Mouse (Mus musculus) E14TG2a.4 (cell line): Measurements from ENCODE around the gene Iqgap2.

Experiments used
- H3K27me3 ChIP-seq: 2 replicates; pipeline ENCODE4 v1.6.1; 2014; ENCODE audit warnings: low read length, control low read depth; ENCODE audit not compliant: insufficient read depth
- H3K36me3 ChIP-seq: 2 replicates; pipeline ENCODE4 v1.6.1; 2014; ENCODE audit warnings: low read length, control low read depth; ENCODE audit not compliant: insufficient read depth
- H3K4me1 ChIP-seq: replicated peaks from 2 replicates; pipeline ENCODE4 v1.6.1; 2014; ENCODE audit warnings: low read depth, low read length, control low read depth
- H3K4me3 ChIP-seq: replicated peaks from 2 replicates; pipeline ENCODE4 v1.5.1; 2014; ENCODE audit warnings: mild to moderate bottlenecking, low read length
- H3K9me3 ChIP-seq: 2 replicates; pipeline ENCODE4 v1.6.1; 2014; ENCODE audit warnings: low read length, control low read depth
- CTCF ChIP-seq: conservative IDR thresholded peaks from 2 replicates; pipeline ENCODE4 v1.5.1; 2014; ENCODE audit warnings: low read length
- NANOG ChIP-seq: IDR thresholded peaks from 2 replicates; pipeline ENCODE4 v1.6.1; 2014; ENCODE audit warnings: borderline replicate concordance, low read length, mixed read lengths
- POU5F1 ChIP-seq: IDR thresholded peaks from 2 replicates; pipeline ENCODE4 v1.6.1; 2014; ENCODE audit warnings: low read length, borderline replicate concordance

The Iqgap2 gene

DNA sequence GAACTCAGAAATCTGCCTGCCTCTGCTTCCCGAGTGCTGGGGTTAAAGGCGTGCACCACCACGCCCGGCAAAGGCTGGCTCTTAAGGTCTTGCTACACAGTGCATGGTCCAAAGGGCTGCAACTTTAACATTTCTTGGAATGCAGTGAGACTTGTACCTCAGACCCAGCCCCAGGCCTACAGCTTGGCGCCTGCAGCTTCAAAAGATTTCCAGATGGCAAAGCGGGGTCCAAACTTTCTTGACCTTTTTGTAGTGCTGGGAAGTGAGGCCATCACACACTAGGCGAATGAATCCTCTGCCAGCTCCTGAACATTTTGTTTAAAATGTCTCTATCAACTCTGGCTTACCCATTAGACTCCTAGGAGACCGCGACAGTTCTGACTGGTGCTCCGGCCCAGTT, 294.1 kb downstream of the Iqgap2 start:
- H3K36me3 ChIP-seq = peaks cover 2% of the 10 kb centered on the region
- H3K4me1 ChIP-seq = peaks cover 30% of the 10 kb centered on the region
- TF ChIP-seq CTCF (no peak), NANOG (no peak), POU5F1 (no peak)
- no peak overlapping the region for H3K4me3 ChIP-seq
- no peaks in the 10 kb centered on the region for H3K9me3 ChIP-seq
- H3K27me3 ChIP-seq = no peaks in the 10 kb centered on the region; the same call in 1 of the 2 replicates

DNA sequence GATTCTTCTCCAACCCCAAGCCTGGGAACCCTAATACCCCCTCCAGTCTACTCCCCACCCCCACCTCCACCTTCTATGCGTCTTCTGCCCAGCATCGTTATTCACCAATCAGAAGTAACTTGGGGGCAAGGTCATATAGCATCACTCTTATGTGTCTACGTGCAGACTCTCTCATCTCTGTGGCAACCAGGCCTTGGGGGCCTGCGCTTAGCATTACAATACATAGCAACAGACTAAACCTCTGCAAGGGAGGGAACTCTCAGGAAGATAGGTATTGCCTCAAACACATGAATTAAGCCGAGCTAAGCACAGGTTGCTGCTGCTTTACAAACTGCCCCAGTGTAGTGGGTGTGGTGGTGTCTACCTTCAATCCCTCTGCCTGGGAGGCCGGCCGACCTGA, 295.0 kb downstream of the Iqgap2 start:
- Histone ChIP-seq H3K36me3 (no peaks in the 10 kb centered on the region), H3K4me1 (peaks cover 30% of the 10 kb centered on the region), H3K27me3 (no peaks in the 10 kb centered on the region; the same call in 1 of the 2 replicates), H3K9me3 (no peaks in the 10 kb centered on the region), H3K4me3 (no peak overlapping the region)
- TF ChIP-seq CTCF = no peak
- no peak for TF ChIP-seq POU5F1
- no peak for TF ChIP-seq NANOG

DNA sequence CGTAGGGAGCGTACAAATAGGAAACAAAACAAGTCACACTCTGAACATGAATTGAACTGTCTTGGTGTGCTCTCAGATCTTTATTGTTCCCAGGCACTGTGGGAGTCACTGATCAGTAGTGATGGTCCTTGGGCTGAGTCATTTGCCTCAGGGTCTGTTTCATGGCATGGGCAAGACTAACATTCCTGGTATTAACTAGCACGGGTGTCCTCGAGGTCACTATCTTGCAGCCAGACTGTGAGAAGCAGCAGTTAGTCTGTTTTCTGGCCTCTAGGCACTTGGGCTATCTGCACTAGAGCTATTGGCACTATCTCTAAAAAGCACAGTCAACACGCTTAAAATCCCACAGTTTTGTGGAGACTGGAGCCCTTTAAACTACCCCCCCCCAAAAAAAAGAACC, 295.8 kb downstream of the Iqgap2 start:
- peaks cover 24% of the 10 kb centered on the region for H3K4me1 ChIP-seq
- TF ChIP-seq NANOG (no peak), CTCF (no peak), POU5F1 (no peak)
- no peaks in the 10 kb centered on the region for H3K9me3 ChIP-seq
- no peak overlapping the region for H3K4me3 ChIP-seq
- no peaks in the 10 kb centered on the region for H3K36me3 ChIP-seq
- H3K27me3 ChIP-seq = peaks cover 3% of the 10 kb centered on the region; the same call in 1 of the 2 replicates

DNA sequence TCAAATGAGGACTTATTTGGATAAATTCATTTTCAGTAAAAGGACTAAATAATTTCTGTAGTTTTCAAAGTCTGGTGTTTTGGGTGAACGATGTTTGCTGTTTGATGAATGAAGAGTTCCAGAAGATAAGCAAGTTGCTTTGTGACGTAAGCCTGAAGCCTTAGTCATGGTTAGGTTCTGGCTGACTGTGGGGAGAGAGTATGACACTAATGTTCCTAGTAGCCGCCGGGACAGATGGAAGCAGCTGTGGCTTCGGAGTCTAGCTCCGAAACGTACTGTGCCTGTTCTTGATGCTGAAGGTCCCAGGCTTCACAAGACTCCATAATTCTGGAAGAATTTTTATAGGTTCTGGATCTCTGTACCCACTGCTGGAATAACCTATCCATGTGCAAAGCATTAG, 296.3 kb downstream of the Iqgap2 start:
- H3K4me3 ChIP-seq = no peak overlapping the region
- TF ChIP-seq POU5F1 (no peak), NANOG (no peak), CTCF (no peak)
- no peaks in the 10 kb centered on the region for H3K36me3 ChIP-seq
- no peaks in the 10 kb centered on the region for H3K9me3 ChIP-seq
- H3K27me3 ChIP-seq = peaks cover 4% of the 10 kb centered on the region; the same call in 1 of the 2 replicates
- peaks cover 19% of the 10 kb centered on the region for H3K4me1 ChIP-seq

DNA sequence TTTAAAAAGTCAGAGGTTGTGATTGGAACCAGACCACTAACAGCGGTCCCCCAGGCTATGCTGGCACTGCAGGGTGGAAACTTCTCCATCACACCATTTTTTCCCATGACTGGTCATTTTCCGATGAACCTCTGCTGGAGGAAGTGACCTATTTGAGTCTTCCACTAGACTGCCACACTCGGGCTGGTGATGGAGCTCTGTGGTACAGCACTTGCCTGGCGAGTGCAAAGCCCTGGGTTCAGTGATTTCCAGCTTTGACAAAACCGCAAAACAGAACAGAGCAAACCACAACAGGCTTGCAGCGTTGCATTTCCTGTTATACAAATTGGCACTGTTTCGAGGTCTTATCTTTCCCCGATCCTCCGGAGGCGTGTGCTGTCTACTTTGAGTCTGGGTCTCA, 298.9 kb downstream of the Iqgap2 start:
- Histone ChIP-seq H3K36me3 (no peaks in the 10 kb centered on the region), H3K27me3 (peaks cover 13% of the 10 kb centered on the region), H3K9me3 (no peaks in the 10 kb centered on the region), H3K4me1 (no peaks in the 10 kb centered on the region; the same call in 1 of the 2 replicates), H3K4me3 (no peak overlapping the region)
- TF ChIP-seq CTCF = no peak
- TF ChIP-seq NANOG = no peak
- no peak for TF ChIP-seq POU5F1

DNA sequence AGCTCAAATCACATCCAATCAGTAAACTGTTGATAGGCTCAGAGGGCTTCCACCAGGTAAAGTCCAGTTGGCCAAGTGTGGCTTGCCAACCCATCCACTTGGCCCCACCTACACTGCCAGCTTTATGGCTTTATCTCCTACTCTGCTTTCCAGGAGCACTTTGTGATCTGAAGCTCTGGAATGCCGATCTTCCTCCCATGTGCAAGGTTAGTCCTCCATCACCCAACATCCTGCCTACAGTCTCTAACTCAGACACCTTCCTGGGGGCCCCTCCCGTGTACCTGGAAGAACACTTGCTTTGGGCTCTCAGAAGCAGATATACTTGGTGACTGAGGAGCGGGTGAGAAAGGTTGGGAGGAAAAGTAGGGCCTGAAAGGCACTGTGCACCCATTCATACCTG, 300.1 kb downstream of the Iqgap2 start:
- Histone ChIP-seq H3K4me3 (no peak overlapping the region), H3K9me3 (no peaks in the 10 kb centered on the region)

DNA sequence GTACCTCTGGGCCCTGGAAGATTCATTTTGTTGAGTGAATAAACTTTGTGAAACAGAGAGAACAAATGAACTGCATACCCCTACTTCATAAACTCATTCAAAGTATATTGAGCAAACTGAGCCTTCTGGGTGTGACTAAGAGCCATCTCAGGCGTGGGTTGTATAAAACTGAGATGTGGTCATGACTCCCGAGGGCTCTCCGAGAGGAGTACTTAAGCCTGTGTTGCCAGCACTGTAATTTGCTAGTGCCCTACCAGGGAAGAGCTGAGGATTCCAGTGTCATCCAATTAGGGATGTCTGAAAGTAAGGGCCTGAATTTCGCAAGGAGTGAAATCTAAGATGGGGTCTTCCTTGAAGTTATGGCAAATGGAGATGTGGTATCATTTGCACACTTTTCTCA, 304.1 kb downstream of the Iqgap2 start:
- Histone ChIP-seq H3K4me3 (no peak overlapping the region), H3K36me3 (no peaks in the 10 kb centered on the region), H3K27me3 (peaks cover 13% of the 10 kb centered on the region), H3K9me3 (no peaks in the 10 kb centered on the region), H3K4me1 (peaks cover 13% of the 10 kb centered on the region)
- no peak for TF ChIP-seq POU5F1
- TF ChIP-seq CTCF = no peak
- no peak for TF ChIP-seq NANOG

More for the DNA sequence above, 300.1 kb downstream of the Iqgap2 start:
- no peak for TF ChIP-seq NANOG
- TF ChIP-seq POU5F1 = no peak
- TF ChIP-seq CTCF = no peak
- Histone ChIP-seq H3K27me3 (peaks cover 13% of the 10 kb centered on the region), H3K4me1 (no peaks in the 10 kb centered on the region; the same call in 1 of the 2 replicates), H3K36me3 (no peaks in the 10 kb centered on the region)

DNA sequence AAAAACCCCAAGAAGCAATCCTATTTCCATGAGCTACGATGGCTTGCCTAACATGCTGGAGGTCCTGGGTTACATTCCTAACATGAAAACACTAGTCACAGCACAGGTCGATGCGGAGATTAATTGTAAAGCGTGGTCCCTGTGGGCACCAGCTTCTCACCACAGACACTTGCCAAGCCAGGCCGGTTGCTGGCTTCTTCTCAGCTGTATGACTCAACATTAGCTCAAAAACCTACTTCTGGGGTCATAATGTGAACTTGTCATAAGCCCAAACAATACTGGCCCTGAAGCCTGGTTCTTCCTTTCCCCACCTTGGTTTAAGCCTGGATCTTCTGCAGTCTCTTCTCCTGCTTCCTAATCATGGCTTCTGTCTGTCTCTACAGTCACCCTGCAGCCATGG, 306.8 kb downstream of the Iqgap2 start:
- Histone ChIP-seq H3K9me3 (no peaks in the 10 kb centered on the region), H3K4me3 (no peak overlapping the region), H3K4me1 (peaks cover 13% of the 10 kb centered on the region), H3K36me3 (no peaks in the 10 kb centered on the region), H3K27me3 (peaks cover 9% of the 10 kb centered on the region)
- TF ChIP-seq CTCF = no peak
- TF ChIP-seq NANOG = no peak
- TF ChIP-seq POU5F1 = no peak

DNA sequence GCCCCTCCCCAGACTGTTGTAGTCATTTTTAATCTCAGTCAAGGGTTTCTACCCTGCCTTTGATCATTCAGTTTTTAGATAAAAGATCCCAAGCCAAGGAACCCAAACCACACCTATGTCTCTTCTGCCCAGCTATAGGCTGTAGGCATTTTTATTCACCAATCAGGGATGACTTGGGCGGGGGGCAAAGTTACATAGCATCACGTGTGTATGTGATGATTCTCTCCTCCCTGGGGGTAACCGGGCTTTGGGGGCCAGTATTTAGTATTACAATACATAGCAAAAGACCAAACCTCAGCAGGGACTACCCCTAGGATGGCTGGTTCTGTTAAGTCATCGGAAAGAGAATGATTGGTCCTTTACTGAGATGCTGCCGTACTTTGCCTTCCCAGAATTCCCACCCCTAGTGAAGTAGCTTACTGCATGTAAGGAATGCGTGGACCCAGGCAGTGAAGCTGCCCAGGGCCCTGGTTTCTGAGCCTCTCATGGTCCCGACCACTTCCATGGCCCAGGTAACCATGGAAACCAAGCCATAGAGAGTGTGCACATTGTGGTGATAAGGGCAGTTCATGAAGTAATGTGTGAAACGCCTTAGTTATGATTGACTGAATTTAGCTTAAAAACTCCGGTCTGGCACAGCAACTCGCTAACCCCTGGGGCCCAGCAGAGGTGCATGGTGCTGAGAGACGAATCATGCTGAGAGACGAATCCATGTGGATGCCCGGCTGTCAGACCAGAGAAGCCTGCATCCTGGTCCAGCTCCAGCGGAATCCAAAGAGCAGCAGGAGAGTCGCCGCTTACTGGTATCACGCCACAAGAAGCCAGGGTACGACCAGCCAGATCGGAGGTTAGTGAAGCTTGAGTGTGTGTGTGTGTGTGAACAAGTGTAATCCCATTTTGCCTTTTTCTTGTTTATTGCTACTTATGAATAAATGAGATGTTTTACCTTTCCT, 308.2 kb downstream of the Iqgap2 start:
- H3K4me3 ChIP-seq = no peak overlapping the region
- no peaks in the 10 kb centered on the region for H3K36me3 ChIP-seq
- TF ChIP-seq NANOG = no peak
- no peak for TF ChIP-seq POU5F1
- TF ChIP-seq CTCF = no peak
- peaks cover 13% of the 10 kb centered on the region for H3K4me1 ChIP-seq
- H3K9me3 ChIP-seq = no peaks in the 10 kb centered on the region
- H3K27me3 ChIP-seq = no peaks in the 10 kb centered on the region
